ENCODE assay signal across 12 mouse cellular contexts in the genomic region with DNA sequence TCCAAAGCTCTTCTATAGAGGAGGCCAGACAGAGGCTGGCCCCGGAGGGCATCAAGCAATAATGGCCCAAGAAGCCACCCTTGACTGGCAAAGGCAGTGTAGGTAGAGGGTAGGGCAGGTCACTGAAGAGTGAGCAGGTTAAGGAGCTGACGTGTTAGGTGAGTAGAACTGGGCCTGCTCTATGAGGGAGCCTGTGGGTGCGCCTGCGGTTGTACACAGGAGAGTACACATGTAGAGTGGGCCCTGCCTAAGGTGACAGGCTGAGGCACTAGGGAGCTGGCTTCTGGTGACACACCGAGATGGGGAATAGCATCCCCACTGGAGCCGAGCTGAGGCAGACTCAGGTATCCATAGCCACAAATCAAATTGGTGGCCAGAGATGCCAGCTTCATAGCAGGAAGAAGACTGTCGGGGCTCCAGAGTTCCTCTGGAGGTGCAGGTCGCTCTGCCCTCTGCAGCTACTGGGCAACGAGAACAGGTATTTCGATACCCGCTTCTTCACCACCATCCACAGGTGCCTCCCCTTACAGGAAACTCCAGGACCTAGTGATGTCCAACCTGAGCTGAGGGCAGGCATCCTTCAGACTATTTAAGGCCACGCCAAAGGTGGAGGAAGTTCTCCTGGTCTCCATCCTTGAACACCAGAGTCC. TPM values are rescaled to one million over a fixed set of nuclear protein-coding genes. Genes with fewer than 3 reads are reported as not detected.
DNase-seq lines count a peak whose midpoint lies in the region; ATAC-seq and TF ChIP-seq lines count a peak whose summit lies in the region.
"Had no signal": no experiment of that assay in that cellular context is flagged by ENCODE, and none has a peak within 500 bp of the region (broad histone marks: within the 10 kb centered on the region; RNA-seq: fewer than 3 reads in every experiment).

No protein-coding gene starts in this region.

- no peaks in the 10 kb centered on the region for H3K36me3 ChIP-seq in kidney, embryonic 15.5 days
- H3K36me3 ChIP-seq in kidney, adult 2 months (ENCODE audit: control insufficient read depth, insufficient read depth, low read length) = no peaks in the 10 kb centered on the region
- H3K36me3 ChIP-seq in forebrain, postnatal 0 days (ENCODE audit: insufficient read depth) = no peaks in the 10 kb centered on the region; the same call in 1 of the 2 replicates
- H3K36me3 ChIP-seq in midbrain, embryonic 15.5 days (replicated peaks) = no peaks in the 10 kb centered on the region
- H3K36me3 ChIP-seq: stomach, embryonic 15.5 days had no signal

- peak overlapping the region; percentile 97; the same call in 1 of the 2 replicates for H3K4me2 ChIP-seq in kidney, embryonic 15.5 days
- peak overlapping the region; percentile 90 for H3K4me2 ChIP-seq in forebrain, postnatal 0 days (ENCODE audit: low read depth)
- peak overlapping the region; percentile 63 for H3K4me2 ChIP-seq in midbrain, embryonic 15.5 days

- peaks cover 13% of the 10 kb centered on the region; the same call in 1 of the 2 replicates for H3K4me1 ChIP-seq in kidney, embryonic 15.5 days
- H3K4me1 ChIP-seq in kidney, adult 2 months (ENCODE audit: control insufficient read depth, insufficient read depth, low read length) = no peaks in the 10 kb centered on the region
- H3K4me1 ChIP-seq in forebrain, postnatal 0 days (ENCODE audit: insufficient read depth) = peaks cover 4% of the 10 kb centered on the region; the same call in 1 of the 2 replicates
- peaks cover 21% of the 10 kb centered on the region for H3K4me1 ChIP-seq in midbrain, embryonic 15.5 days

- 89% methylated on average over 12 of the region's 12 CpGs for WGBS in kidney, embryonic 15.5 days
- 93% methylated on average over 12 of the region's 12 CpGs for whole genome bisulfite sequencing in kidney, adult 2 months
- 87% methylated on average over 12 of the region's 12 CpGs for WGBS in forebrain, postnatal 0 days
- WGBS in midbrain, embryonic 15.5 days = 90% methylated on average over 12 of the region's 12 CpGs

- DNase-seq in kidney, adult 2 months = no peak
- peak; percentile 20 to 24 for DNase-seq in cerebellum, postnatal 14 days
- DNase-seq in forebrain, postnatal 0 days = no peak
- no peak for DNase-seq in urinary bladder, adult 18-20 months (ENCODE audit: low spot score in 2 of 2)
- DNase-seq in layer of hippocampus, adult 18-20 months (ENCODE audit: low spot score in 2 of 2) = no peak
- DNase-seq: layer of hippocampus, postnatal 36 days had no signal

- no peak for ATAC-seq in kidney, embryonic 15.5 days (replicated peaks; ENCODE audit: low FRiP score)
- no peak for ATAC-seq in forebrain, postnatal 0 days
- ATAC-seq in midbrain, embryonic 15.5 days (replicated peaks) = peak; percentile 28; the same call in 1 of the 2 replicates
- ATAC-seq in megakaryocyte progenitor cell, adult 5-6 weeks (replicated peaks; ENCODE audit: poor library complexity) = no peak; the same call in 1 of the 2 replicates

- H3K27ac ChIP-seq in kidney, embryonic 15.5 days = no peak overlapping the region
- no peak overlapping the region for H3K27ac ChIP-seq in kidney, adult 2 months (ENCODE audit: insufficient read depth, low read depth, low read length)
- no peak overlapping the region for H3K27ac ChIP-seq in forebrain, postnatal 0 days (ENCODE audit: low read depth, low read length)
- H3K27ac ChIP-seq in midbrain, embryonic 15.5 days = no peak overlapping the region
- H3K27ac ChIP-seq: stomach, embryonic 15.5 days had no signal

- TF ChIP-seq CTCF in kidney, adult 2 months (conservative IDR thresholded peaks at IDR 0.05; ENCODE audit: insufficient read depth, insufficient read length, low read depth, low read length) = no peak
- TF ChIP-seq CTCF in forebrain, postnatal 0 days (IDR thresholded peaks at IDR 0.05; ENCODE audit: low read depth) = no peak

- no peak overlapping the region for H3K9ac ChIP-seq in kidney, embryonic 15.5 days
- peak overlapping the region; percentile 81; the same call in 1 of the 2 replicates for H3K9ac ChIP-seq in forebrain, postnatal 0 days
- peak overlapping the region; percentile 76 for H3K9ac ChIP-seq in midbrain, embryonic 15.5 days

- no peak overlapping the region for H3K4me3 ChIP-seq in kidney, embryonic 15.5 days (replicated peaks)
- no peak overlapping the region for H3K4me3 ChIP-seq in kidney, adult 2 months (ENCODE audit: insufficient read depth, low read depth, low read length)
- peak overlapping the region; percentile 72 for H3K4me3 ChIP-seq in forebrain, postnatal 0 days (ENCODE audit: low read depth, low read length)
- H3K4me3 ChIP-seq in midbrain, embryonic 15.5 days = peak overlapping the region; percentile 78

- no peak for TF ChIP-seq POLR2A in kidney, adult 2 months (IDR thresholded peaks at IDR 0.05; ENCODE audit: low read depth, low read length)

- no peaks in the 10 kb centered on the region for H3K9me3 ChIP-seq in kidney, embryonic 15.5 days (replicated peaks)
- no peaks in the 10 kb centered on the region for H3K9me3 ChIP-seq in forebrain, postnatal 0 days (ENCODE audit: low read length)
- H3K9me3 ChIP-seq in midbrain, embryonic 15.5 days = no peaks in the 10 kb centered on the region
- H3K9me3 ChIP-seq: stomach, embryonic 15.5 days had no signal

- peaks cover 85% of the 10 kb centered on the region for H3K27me3 ChIP-seq in kidney, embryonic 15.5 days
- H3K27me3 ChIP-seq in kidney, adult 2 months (replicated peaks; ENCODE audit: control insufficient read depth, insufficient read depth, low read length) = no peaks in the 10 kb centered on the region; the same call in 1 of the 2 replicates
- no peaks in the 10 kb centered on the region for H3K27me3 ChIP-seq in forebrain, postnatal 0 days (ENCODE audit: insufficient read depth, low read length)
- peaks cover 9% of the 10 kb centered on the region for H3K27me3 ChIP-seq in midbrain, embryonic 15.5 days (replicated peaks)

RNA-seq across cellular contexts. Expression of a gene that starts 1.4 kb away (rescaled TPM):
- 0.05 and 0.12 TPM in 2 replicates for polyA plus RNA-seq in kidney, embryonic 15.5 days (2015; fragmentation: Nextera tagmentation; extraction: Ambion mirVana)
- 0.08 and 0.19 TPM in 2 replicates for polyA plus RNA-seq in kidney, adult 2 months (2012; rRNA removed)
- 8.1 and 10.7 TPM in 2 replicates for total RNA-seq in forebrain, postnatal 0 days (2014; rRNA removed)
- 4.1 and 6.3 TPM in 2 replicates for polyA plus RNA-seq in forebrain, postnatal 0 days (2015; fragmentation: Nextera tagmentation; extraction: Ambion mirVana)
- 8.5 and 9.1 TPM in 2 replicates for polyA plus RNA-seq in midbrain, embryonic 15.5 days (2015; fragmentation: Nextera tagmentation; extraction: Ambion mirVana)
- total RNA-seq in layer of hippocampus, adult 18-20 months (2021) = 100 to 1,000 TPM; 154 to 158 TPM
- not detected in 2 replicates for total RNA-seq in megakaryocyte progenitor cell, adult 5-6 weeks (2015)
- total RNA-seq in megakaryocyte progenitor cell, adult 5-6 weeks (2017) = 0.20 TPM in 1 of 2 replicates, not detected in the other
- total RNA-seq: CH12.LX had no signal
- polyA plus RNA-seq: liver, embryonic 16.5 days had no signal

RNA-seq across cellular contexts. Expression of a gene that starts 14.0 kb away (rescaled TPM):
- polyA plus RNA-seq in kidney, embryonic 15.5 days (2015; fragmentation: Nextera tagmentation; extraction: Ambion mirVana) = 46.1 and 52.5 TPM in 2 replicates
- 47.2 and 51.0 TPM in 2 replicates for polyA plus RNA-seq in kidney, adult 2 months (2012; rRNA removed)
- 33.5 and 35.0 TPM in 2 replicates for total RNA-seq in forebrain, postnatal 0 days (2014; rRNA removed)
- polyA plus RNA-seq in forebrain, postnatal 0 days (2015; fragmentation: Nextera tagmentation; extraction: Ambion mirVana) = 17.1 and 21.9 TPM in 2 replicates
- 39.3 and 40.2 TPM in 2 replicates for polyA plus RNA-seq in midbrain, embryonic 15.5 days (2015; fragmentation: Nextera tagmentation; extraction: Ambion mirVana)
- 10 to 100 TPM; 20.7 to 23.8 TPM for total RNA-seq in layer of hippocampus, adult 18-20 months (2021)
- total RNA-seq in megakaryocyte progenitor cell, adult 5-6 weeks (2015) = 27.4 and 29.7 TPM in 2 replicates
- 38.0 and 38.6 TPM in 2 replicates for total RNA-seq in megakaryocyte progenitor cell, adult 5-6 weeks (2017)

RNA-seq across cellular contexts. Expression of a gene that starts 27.9 kb away (rescaled TPM):
- 18.0 and 19.9 TPM in 2 replicates for polyA plus RNA-seq in kidney, embryonic 15.5 days (2015; fragmentation: Nextera tagmentation; extraction: Ambion mirVana)
- 55.9 and 68.7 TPM in 2 replicates for polyA plus RNA-seq in kidney, adult 2 months (2012; rRNA removed)
- 45.9 and 47.9 TPM in 2 replicates for total RNA-seq in forebrain, postnatal 0 days (2014; rRNA removed)
- polyA plus RNA-seq in forebrain, postnatal 0 days (2015; fragmentation: Nextera tagmentation; extraction: Ambion mirVana) = 19.6 and 20.7 TPM in 2 replicates
- polyA plus RNA-seq in midbrain, embryonic 15.5 days (2015; fragmentation: Nextera tagmentation; extraction: Ambion mirVana) = 20.4 and 22.4 TPM in 2 replicates
- 10 to 100 TPM; 19.3 to 21.1 TPM for total RNA-seq in layer of hippocampus, adult 18-20 months (2021)
- total RNA-seq in megakaryocyte progenitor cell, adult 5-6 weeks (2015) = 10.1 and 13.4 TPM in 2 replicates
- total RNA-seq in megakaryocyte progenitor cell, adult 5-6 weeks (2017) = 12.2 and 14.4 TPM in 2 replicates

Comparison
In these comparisons a context has a peak if more than half of its experiments do, and no peak if none do; other contexts are left out.
1. H3K4me3 ChIP-seq: peak in forebrain, postnatal 0 days (single experiment) and midbrain, embryonic 15.5 days (single experiment); none in kidney, embryonic 15.5 days (single experiment) and kidney, adult 2 months (single experiment).
2. DNase-seq: peak in cerebellum, postnatal 14 days (2 of 2); none in kidney, adult 2 months (single experiment), forebrain, postnatal 0 days (single experiment), urinary bladder, adult 18-20 months (0 of 2) and layer of hippocampus, adult 18-20 months (0 of 2).
3. Peak in every context shown above with its lines, with median percentiles within 50 percentile points of each other: H3K4me2 ChIP-seq.